18 mouse cellular contexts compared by ENCODE assay signal in genomic region chr9:96328226-96328625, GRCm38 (mm10). TPM values are rescaled to one million over a fixed set of nuclear protein-coding genes. Genes with fewer than 3 reads are reported as not detected.
A peak's percentile ranks its signal among the peaks of the same experiment; 100 is the strongest.
DNase-seq lines count a peak whose midpoint lies in the region; ATAC-seq and TF ChIP-seq lines count a peak whose summit lies in the region.
"Had no signal": no experiment of that assay in that cellular context is flagged by ENCODE, and none has a peak within 500 bp of the region (broad histone marks: within the 10 kb centered on the region; RNA-seq: fewer than 3 reads in every experiment).

No protein-coding gene starts in this region.

- no peak overlapping the region for H3K4me2 ChIP-seq in forebrain, embryonic 12.5 days
- H3K4me2 ChIP-seq: hindbrain, embryonic 13.5 days; limb, embryonic 12.5 days; liver, embryonic 12.5 days had no signal

- no peak overlapping the region for H3K27ac ChIP-seq in left cerebral cortex, adult 2 months
- H3K27ac ChIP-seq in forebrain, embryonic 12.5 days: no peak overlapping the region
- H3K27ac ChIP-seq: heart, adult 2 months; hindbrain, embryonic 13.5 days; kidney, postnatal 0 days; limb, embryonic 12.5 days; liver, embryonic 12.5 days; midbrain, embryonic 10.5 days had no signal

- intact Hi-C loops in left cerebral cortex, postnatal 4 days (cut with DNase I): no loop called here
- intact Hi-C loops in left cerebral cortex, adult 2 months (cut with DNase I): no loop called here

- ATAC-seq in cerebellum, adult (ENCODE audit: insufficient number of reproducible peaks, low FRiP score, low TSS enrichment): no peak
- ATAC-seq in forebrain, embryonic 12.5 days (ENCODE audit: low FRiP score): no peak
- ATAC-seq: liver, embryonic 12.5 days; midbrain, embryonic 16.5 days had no signal

- TF ChIP-seq CTCF in left cerebral cortex, adult 2 months (IDR thresholded peaks at IDR 0.05): no peak

- no peaks in the 10 kb centered on the region for H3K9me3 ChIP-seq in forebrain, embryonic 12.5 days
- H3K9me3 ChIP-seq: hindbrain, embryonic 13.5 days; limb, embryonic 12.5 days; liver, embryonic 12.5 days; midbrain, embryonic 10.5 days had no signal

- no peak overlapping the region for H3K4me3 ChIP-seq in left cerebral cortex, adult 2 months
- H3K4me3 ChIP-seq in forebrain, embryonic 12.5 days (replicated peaks): no peak overlapping the region
- H3K4me3 ChIP-seq: heart, adult 2 months; hindbrain, embryonic 13.5 days; limb, embryonic 12.5 days; liver, embryonic 12.5 days; midbrain, embryonic 10.5 days had no signal

- peak; percentile 42 for DNase-seq in cerebellum, adult 11 months
- DNase-seq in left cerebral cortex, postnatal 4 days: peak; percentile 30
- no peak for DNase-seq in left cerebral cortex, adult 2 months (ENCODE audit: extremely low spot score in 1 of 2, low spot score in 2 of 2)
- peak; percentile 66 for DNase-seq in cerebellum, adult 9-10 months
- DNase-seq in fat pad, adult 2 months (ENCODE audit: extremely low read depth, low read depth, low spot score): peak; percentile 78
- DNase-seq in spleen, postnatal 10 days (ENCODE audit: low spot score in 2 of 2): no peak
- DNase-seq: gastrocnemius, postnatal 25 days; heart, adult 2 months; lung, adult 18-20 months; lung, postnatal 10 days had no signal

- WGBS in forebrain, embryonic 12.5 days: 90% methylated on average over 4 of the region's 4 CpGs

- peaks cover 27% of the 10 kb centered on the region for H3K36me3 ChIP-seq in forebrain, embryonic 12.5 days (replicated peaks)

- H3K9ac ChIP-seq in forebrain, embryonic 12.5 days: no peak overlapping the region
- H3K9ac ChIP-seq: hindbrain, embryonic 13.5 days; limb, embryonic 12.5 days; liver, embryonic 12.5 days had no signal

- H3K27me3 ChIP-seq in forebrain, embryonic 12.5 days: no peaks in the 10 kb centered on the region
- H3K27me3 ChIP-seq: hindbrain, embryonic 13.5 days; limb, embryonic 12.5 days; liver, embryonic 12.5 days had no signal

- peaks cover 8% of the 10 kb centered on the region; the same call in 1 of the 2 replicates for H3K4me1 ChIP-seq in forebrain, embryonic 12.5 days
- H3K4me1 ChIP-seq: liver, embryonic 12.5 days had no signal

RNA-seq across cellular contexts. Expression of gene Atp1b3, which starts 36.0 kb away (rescaled TPM):
- 10 to 100 TPM; 89.3 to 89.6 TPM for total RNA-seq in left cerebral cortex, postnatal 4 days (2021)
- total RNA-seq in left cerebral cortex, adult 2 months (2021): 10 to 100 TPM; 81.7 to 89.0 TPM
- 163 and 164 TPM in 2 replicates for polyA plus RNA-seq in forebrain, embryonic 12.5 days (2016; fragmentation: Nextera tagmentation; extraction: Ambion mirVana)

Comparison
In these comparisons a context has a peak if more than half of its experiments do, and no peak if none do; other contexts are left out.
1. DNase-seq: peak in cerebellum, adult 11 months (single experiment), left cerebral cortex, postnatal 4 days (single experiment), cerebellum, adult 9-10 months (single experiment) and fat pad, adult 2 months (single experiment); none in left cerebral cortex, adult 2 months (0 of 2) and spleen, postnatal 10 days (0 of 2).